Mouse (Mus musculus) thymus, adult 18-20 months (tissue): ENCODE measurements around the gene Mtor.

Experiments used
- DNase-seq, 2 experiments: peaks; one replicate each; pipeline ENCODE4 v3.0.0; 2022; ENCODE audit warnings: mixed read lengths in 2 of 2

Mtor gene

GRCm38 (mm10) chr4:148448179-148448852 lies at the start of gene Mtor:
Gene Mtor, plus strand, starts transcription at chr4:148448611.
- DNase-seq = peak; percentile 90 to 95

- DNase-seq = no peak
These were observed 48.8 kb upstream of the Mtor start for GRCm38 (mm10) chr4:148399437-148400094.

- no peak for DNase-seq
These were observed 45.0 kb upstream of the Mtor start for GRCm38 (mm10) chr4:148403402-148403801.

GRCm38 (mm10) chr4:148404748-148405147 lies 43.7 kb upstream of the Mtor start:
- DNase-seq = no peak

GRCm38 (mm10) chr4:148405255-148405788 lies 43.1 kb upstream of the Mtor start:
- no peak for DNase-seq

- DNase-seq = no peak
These were observed 40.0 kb upstream of the Mtor start for GRCm38 (mm10) chr4:148408256-148408975.

- DNase-seq = no peak
These were observed 32.8 kb upstream of the Mtor start for GRCm38 (mm10) chr4:148415575-148415974.

GRCm38 (mm10) chr4:148417074-148417526 lies 31.3 kb upstream of the Mtor start:
- DNase-seq = no peak

- no peak for DNase-seq
These were observed 30.9 kb upstream of the Mtor start for GRCm38 (mm10) chr4:148417559-148417958.

GRCm38 (mm10) chr4:148426950-148427850 lies 21.2 kb upstream of the Mtor start:
- DNase-seq = no peak

GRCm38 (mm10) chr4:148428544-148428943 lies 19.9 kb upstream of the Mtor start:
- DNase-seq = no peak

GRCm38 (mm10) chr4:148429121-148429520 lies 19.3 kb upstream of the Mtor start:
- no peak for DNase-seq

GRCm38 (mm10) chr4:148429686-148430085 lies 18.7 kb upstream of the Mtor start:
- DNase-seq = peak in 1 of 2 experiments; percentile 11

GRCm38 (mm10) chr4:148430880-148431519 lies 17.4 kb upstream of the Mtor start:
- no peak for DNase-seq

GRCm38 (mm10) chr4:148432488-148432887 lies 15.9 kb upstream of the Mtor start:
- no peak for DNase-seq

GRCm38 (mm10) chr4:148433336-148433735 lies 15.1 kb upstream of the Mtor start:
- DNase-seq = no peak

GRCm38 (mm10) chr4:148433813-148434212 lies 14.6 kb upstream of the Mtor start:
- no peak for DNase-seq

GRCm38 (mm10) chr4:148434554-148434953 lies 13.9 kb upstream of the Mtor start:
- no peak for DNase-seq

GRCm38 (mm10) chr4:148435106-148435505 lies 13.3 kb upstream of the Mtor start:
- DNase-seq = no peak

GRCm38 (mm10) chr4:148435657-148436330 lies 12.6 kb upstream of the Mtor start:
- DNase-seq = no peak

- DNase-seq = no peak
These were observed 6.5 kb upstream of the Mtor start for GRCm38 (mm10) chr4:148441931-148442330.
